In the genomic region with DNA sequence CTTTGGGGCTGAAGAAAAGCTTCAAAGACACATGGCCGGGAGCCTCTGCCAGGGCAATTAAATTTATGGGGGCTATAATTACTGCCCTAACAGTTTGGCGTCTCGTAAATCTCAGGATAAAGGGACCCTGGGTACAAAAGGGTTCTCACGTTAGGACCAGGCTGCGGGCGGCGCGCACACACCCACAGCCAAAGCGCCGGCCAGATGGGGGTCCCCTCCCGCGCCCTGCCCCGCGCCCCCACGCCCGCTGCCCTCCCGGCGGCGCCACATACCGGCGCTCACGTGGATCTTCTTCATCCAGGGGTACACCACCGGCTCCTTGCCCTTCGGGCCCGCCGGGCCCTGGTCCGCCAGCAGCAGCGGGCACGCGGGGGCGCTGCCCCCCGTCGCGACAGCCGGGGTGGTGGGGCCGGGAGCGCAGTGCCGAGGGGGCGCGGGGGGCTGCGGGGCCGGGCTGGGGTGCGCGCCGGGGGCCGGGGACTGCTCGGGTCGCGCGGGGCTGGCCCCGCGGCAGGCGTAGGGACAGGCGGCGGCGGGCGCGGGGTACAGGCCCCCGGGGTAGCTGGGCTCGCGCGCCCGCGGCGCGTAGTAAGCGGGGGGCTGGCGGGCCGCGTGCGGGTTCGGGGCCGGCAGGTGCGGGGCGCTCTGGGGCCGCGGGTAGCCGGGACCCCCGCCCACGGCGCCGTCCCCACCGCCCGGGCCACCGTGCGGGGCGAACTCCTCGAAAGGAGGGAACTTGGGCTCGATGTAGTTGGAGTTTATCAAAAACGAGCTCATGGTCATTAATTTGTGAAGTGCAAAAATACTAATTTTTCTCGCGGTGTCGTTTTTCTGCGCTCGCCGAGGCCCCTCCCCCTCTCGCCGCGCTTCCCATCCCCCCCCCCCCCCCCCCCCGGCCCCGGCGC, we compare ENCODE assay signal across 8 mouse cellular contexts. TPM values are rescaled to one million over a fixed set of nuclear protein-coding genes. Genes with fewer than 3 reads are reported as not detected.
DNase-seq lines count a peak whose midpoint lies in the region; ATAC-seq and TF ChIP-seq lines count a peak whose summit lies in the region.

Gene Hoxa4 (minus strand): TSS at position 848 of the 905 bp plus-strand sequence.

- no peak for TF ChIP-seq CTCF in cerebellum, adult 2 months (IDR thresholded peaks at IDR 0.05; ENCODE audit: borderline replicate concordance, insufficient read depth, low read depth, low read length)

- peak; percentile 29; the same call in 1 of the 2 replicates for ATAC-seq in intestine, embryonic 14.5 days (replicated peaks; ENCODE audit: low FRiP score, low TSS enrichment, low read depth)

- under 1% methylated on average over 69 of the region's 102 CpGs for WGBS in intestine, embryonic 14.5 days
- WGBS in cerebellum, adult 2 months: 2% methylated on average over 75 of the region's 102 CpGs

- H3K4me3 ChIP-seq in intestine, embryonic 14.5 days (ENCODE audit: low read depth, low read length): peak within 1 kb of the TSS; percentile 58
- no peak within 1 kb of the TSS for H3K4me3 ChIP-seq in cerebellum, adult 2 months (replicated peaks; ENCODE audit: insufficient read depth, low read depth, low read length)

- H3K27ac ChIP-seq in intestine, embryonic 14.5 days (ENCODE audit: low read depth): peak within 1 kb of the TSS; percentile 95
- no peak within 1 kb of the TSS for H3K27ac ChIP-seq in cerebellum, adult 2 months (ENCODE audit: insufficient read depth, low read length)

- H3K36me3 ChIP-seq in intestine, embryonic 14.5 days (ENCODE audit: control insufficient read depth, insufficient read depth, low read length): peaks cover 3% of the 10 kb centered on the region; the same call in 1 of the 2 replicates

- H3K4me1 ChIP-seq in intestine, embryonic 14.5 days (replicated peaks; ENCODE audit: control insufficient read depth, insufficient read depth, low read length): peaks cover 66% of the 10 kb centered on the region
- no peaks in the 10 kb centered on the region for H3K4me1 ChIP-seq in cerebellum, adult 2 months (ENCODE audit: control insufficient read depth, insufficient read depth, low read length)

- TF ChIP-seq POLR2A in cerebellum, adult 2 months (IDR thresholded peaks at IDR 0.05; ENCODE audit: borderline replicate concordance, insufficient read depth, low read length): no peak

- no peaks in the 10 kb centered on the region for H3K9me3 ChIP-seq in intestine, embryonic 14.5 days (ENCODE audit: control insufficient read depth, low read length)

- H3K27me3 ChIP-seq in intestine, embryonic 14.5 days (replicated peaks; ENCODE audit: control insufficient read depth, insufficient read depth, low read length): no peaks in the 10 kb centered on the region
- peaks cover 17% of the 10 kb centered on the region; the same call in 1 of the 2 replicates for H3K27me3 ChIP-seq in cerebellum, adult 2 months (ENCODE audit: control insufficient read depth, insufficient read depth, low read length)

- DNase-seq in kidney, adult 11 months: peak; percentile 35
- DNase-seq in kidney, adult 8-10 months: no peak
- DNase-seq in embryo, embryonic 11 days: peak; percentile 84
- DNase-seq in intestine, embryonic 14.5 days (ENCODE audit: low spot score): no peak
- peak; percentile 90 for DNase-seq in mesoderm, embryonic 11.5 days (ENCODE audit: low read depth, low spot score)
- no peak for DNase-seq in retina, postnatal 1 day
- no peak for DNase-seq in natural killer cell, adult 2 months (ENCODE audit: low spot score in 2 of 2)
- DNase-seq in cerebellum, adult 2 months: no peak

- H3K9ac ChIP-seq in intestine, embryonic 14.5 days (ENCODE audit: low read length): peak within 1 kb of the TSS; percentile 91

- peak within 1 kb of the TSS; percentile 78 for H3K4me2 ChIP-seq in intestine, embryonic 14.5 days (ENCODE audit: low read length)

RNA-seq across cellular contexts. Expression of gene Hoxa4, which starts in this region (rescaled TPM):
- polyA plus RNA-seq in intestine, embryonic 14.5 days (2014; fragmentation: Nextera tagmentation; extraction: Ambion mirVana): 7.5 and 7.7 TPM in 2 replicates
- polyA plus RNA-seq in cerebellum, adult 2 months (2012; rRNA removed): 4.1 and 5.1 TPM in 2 replicates

Comparison
In these comparisons a context has a peak if more than half of its experiments do, and no peak if none do; other contexts are left out.
1. DNase-seq: peak in kidney, adult 11 months (single experiment), embryo, embryonic 11 days (single experiment) and mesoderm, embryonic 11.5 days (single experiment); none in kidney, adult 8-10 months (0 of 2), intestine, embryonic 14.5 days (single experiment), retina, postnatal 1 day (single experiment), natural killer cell, adult 2 months (0 of 2) and cerebellum, adult 2 months (0 of 2).